Mouse (Mus musculus) kidney, embryonic 14.5 days (tissue): Measurements from ENCODE around the gene Gm7544. TPM values are rescaled to one million over a fixed set of nuclear protein-coding genes. Genes with fewer than 3 reads are reported as not detected.
"Not testable (repeated sequence)": the region's sequence is repeated elsewhere in the genome, so short reads cannot be mapped to it uniquely, and the experiment has no call there.

Source experiments
- ATAC-seq: fragments of 200-750 bp; cut with Nextera tagmentation; 2 replicates; pipeline ENCODE4 v1.8.0; 2017; ENCODE audit warnings: moderate number of reproducible peaks, mild to moderate bottlenecking, moderate TSS enrichment, moderate library complexity; ENCODE audit not compliant: low FRiP score, low TSS enrichment
- H3K27ac ChIP-seq: fragments of 300-500 bp; sonication (generic); 2 replicates; pipeline ENCODE4 v1.5.1; 2014; ENCODE audit warnings: low read depth, mild to moderate bottlenecking, low read length, moderate library complexity, mixed read lengths
- H3K27me3 ChIP-seq: fragments of 300-500 bp; sonication (generic); 2 replicates; pipeline ENCODE4 v1.6.1; 2014; ENCODE audit warnings: mild to moderate bottlenecking, low read length; ENCODE audit not compliant: control insufficient read depth, insufficient read depth
- H3K36me3 ChIP-seq: fragments of 300-500 bp; sonication (generic); 2 replicates; pipeline ENCODE4 v1.6.1; 2014; ENCODE audit warnings: low read length, mixed read lengths; ENCODE audit not compliant: control insufficient read depth, insufficient read depth
- H3K4me1 ChIP-seq: fragments of 300-500 bp; sonication (generic); 2 replicates; pipeline ENCODE4 v1.6.1; 2014; ENCODE audit warnings: low read length, mixed read lengths; ENCODE audit not compliant: control insufficient read depth, insufficient read depth
- H3K4me2 ChIP-seq: fragments of 300-500 bp; sonication (generic); replicated peaks from 2 replicates; pipeline ENCODE4 v1.6.1; 2014; ENCODE audit warnings: low read depth, mild to moderate bottlenecking, low read length
- H3K4me3 ChIP-seq: fragments of 300-500 bp; sonication (generic); 2 replicates; pipeline ENCODE4 v1.5.1; 2014; ENCODE audit warnings: mild to moderate bottlenecking, low read length
- H3K9ac ChIP-seq: fragments of 300-500 bp; sonication (generic); 2 replicates; pipeline ENCODE4 v1.6.1; 2014; ENCODE audit warnings: low read depth, mild to moderate bottlenecking, low read length, moderate library complexity
- H3K9me3 ChIP-seq: fragments of 300-500 bp; sonication (generic); 2 replicates; pipeline ENCODE4 v1.6.1; 2016; ENCODE audit warnings: low read length; ENCODE audit not compliant: control insufficient read depth
- whole genome bisulfite sequencing: fragments of 180-500 bp; shearing (Covaris S2); extraction: QIAGEN DNeasy Blood & Tissue Kit; methylation state at CpG from one replicate; pipeline ENCODE4 v1.1.7; 2014; 5-methylcytosine and 5-hydroxymethylcytosine counted together
- polyA plus RNA-seq: library from polyadenylated mRNA; unstranded; fragments of >200 nt; fragmentation: Nextera tagmentation; extraction: Ambion mirVana; gene quantifications from 2 replicates; pipeline ENCODE4 v1.2.1, GENCODE M21; 2014

The Gm7544 gene
- polyA plus RNA-seq, 1 experiment from 2014 or later = not detected

DNA sequence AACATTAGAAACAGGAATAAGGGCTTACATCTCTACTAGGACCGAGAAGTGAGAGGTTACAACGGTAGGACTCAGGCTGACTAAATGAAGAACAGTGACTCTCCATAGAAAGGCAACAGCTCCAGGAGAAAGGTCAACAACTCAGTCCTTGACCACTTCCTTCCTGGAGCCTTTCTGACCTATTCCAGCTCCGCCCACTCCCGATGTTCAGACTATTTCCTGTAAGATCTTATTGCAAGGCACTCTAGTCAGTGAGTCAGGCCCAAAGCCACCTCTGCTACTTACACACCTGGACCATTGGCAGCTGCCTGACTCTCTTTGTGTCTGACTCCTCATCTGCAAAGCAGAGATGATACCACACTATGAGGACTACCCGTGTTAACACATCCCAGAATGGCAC lies 19.9 kb upstream of the Gm7544 start:
- Histone ChIP-seq H3K36me3 (no peaks in the 10 kb centered on the region), H3K27ac (no peak overlapping the region), H3K27me3 (no peaks in the 10 kb centered on the region), H3K9me3 (no peaks in the 10 kb centered on the region), H3K4me3 (no peak overlapping the region), H3K4me2 (no peak overlapping the region), H3K4me1 (no peaks in the 10 kb centered on the region), H3K9ac (no peak overlapping the region)
- ATAC-seq = no peak
- WGBS = 76% methylated on average over 5 of the region's 5 CpGs

DNA sequence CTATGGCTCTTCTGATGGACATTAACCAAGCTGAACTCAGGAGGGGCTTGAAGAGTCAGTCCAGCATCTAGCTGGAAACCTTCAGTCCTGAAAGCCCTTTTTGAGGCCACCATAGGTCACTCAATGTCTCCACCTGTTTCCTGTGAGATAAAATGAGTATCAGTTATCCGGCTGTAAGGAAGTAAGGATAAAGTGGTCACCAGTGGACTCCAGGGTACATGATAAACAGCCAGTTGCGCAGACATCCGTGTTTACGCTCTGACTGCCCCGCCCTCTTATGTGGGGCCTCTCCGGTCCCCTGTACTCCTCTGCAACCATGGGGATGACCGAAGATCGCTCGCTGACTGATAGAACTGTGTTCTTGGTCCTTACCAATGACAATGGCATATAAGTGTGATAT lies 18.5 kb upstream of the Gm7544 start:
- H3K27ac ChIP-seq = no peak overlapping the region
- no peak for ATAC-seq

DNA sequence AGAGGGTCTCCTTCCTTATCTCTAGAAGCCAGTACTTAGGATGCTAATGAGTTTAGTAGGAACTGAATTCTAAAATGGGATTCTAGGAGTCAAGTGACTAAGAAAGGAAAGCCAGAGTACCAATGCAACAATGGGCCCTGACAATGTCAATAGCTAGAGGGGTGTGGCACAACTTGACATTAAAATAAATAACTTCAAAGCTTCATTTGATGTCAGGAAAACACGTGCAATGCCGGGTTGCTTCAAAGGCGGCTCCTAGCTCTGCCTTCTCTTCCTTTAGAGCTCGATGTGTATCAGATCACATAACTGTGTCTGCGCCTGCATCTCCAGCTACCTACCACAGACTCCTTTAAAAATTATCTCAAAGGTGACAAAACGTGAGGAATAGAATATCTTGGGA lies 18.1 kb upstream of the Gm7544 start:
- H3K4me3 ChIP-seq = no peak overlapping the region
- H3K9ac ChIP-seq = no peak overlapping the region
- H3K36me3 ChIP-seq = no peaks in the 10 kb centered on the region
- WGBS = 74% methylated on average over 6 of the region's 6 CpGs
- no peak overlapping the region for H3K27ac ChIP-seq
- H3K4me1 ChIP-seq = no peaks in the 10 kb centered on the region
- H3K4me2 ChIP-seq = no peak overlapping the region
- no peaks in the 10 kb centered on the region for H3K9me3 ChIP-seq
- ATAC-seq = no peak
- no peaks in the 10 kb centered on the region for H3K27me3 ChIP-seq

More for the DNA sequence above, 18.5 kb upstream of the Gm7544 start:
- 81% methylated on average over 9 of the region's 9 CpGs for WGBS
- Histone ChIP-seq H3K9ac (no peak overlapping the region), H3K27me3 (no peaks in the 10 kb centered on the region), H3K4me3 (no peak overlapping the region), H3K4me2 (no peak overlapping the region), H3K4me1 (no peaks in the 10 kb centered on the region), H3K36me3 (no peaks in the 10 kb centered on the region), H3K9me3 (no peaks in the 10 kb centered on the region)

DNA sequence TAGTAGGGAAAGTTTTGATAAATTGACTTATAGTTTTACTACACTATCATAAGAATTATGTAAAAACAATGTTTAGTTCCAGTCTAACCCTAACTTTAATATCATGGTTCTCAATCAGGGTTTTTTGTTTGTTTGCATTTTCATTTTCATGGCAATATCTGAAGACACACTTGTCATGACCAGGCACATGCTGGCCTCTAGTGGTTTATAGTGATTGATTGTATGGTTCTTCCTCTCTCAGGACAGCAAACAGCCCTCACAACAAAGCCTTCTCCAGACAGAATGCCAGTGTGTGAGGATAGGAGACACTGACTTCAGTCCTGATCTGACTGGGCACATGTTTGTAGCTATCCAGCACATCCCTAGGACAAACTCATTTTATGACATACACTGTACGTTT lies 17.4 kb upstream of the Gm7544 start:
- no peak overlapping the region for H3K27ac ChIP-seq
- H3K4me1 ChIP-seq = no peaks in the 10 kb centered on the region
- H3K4me3 ChIP-seq = no peak overlapping the region
- H3K36me3 ChIP-seq = no peaks in the 10 kb centered on the region
- ATAC-seq = no peak
- H3K9me3 ChIP-seq = no peaks in the 10 kb centered on the region
- WGBS = 88% methylated on average over 1 of the region's 1 CpGs
- no peak overlapping the region for H3K9ac ChIP-seq
- no peaks in the 10 kb centered on the region for H3K27me3 ChIP-seq
- H3K4me2 ChIP-seq = no peak overlapping the region

DNA sequence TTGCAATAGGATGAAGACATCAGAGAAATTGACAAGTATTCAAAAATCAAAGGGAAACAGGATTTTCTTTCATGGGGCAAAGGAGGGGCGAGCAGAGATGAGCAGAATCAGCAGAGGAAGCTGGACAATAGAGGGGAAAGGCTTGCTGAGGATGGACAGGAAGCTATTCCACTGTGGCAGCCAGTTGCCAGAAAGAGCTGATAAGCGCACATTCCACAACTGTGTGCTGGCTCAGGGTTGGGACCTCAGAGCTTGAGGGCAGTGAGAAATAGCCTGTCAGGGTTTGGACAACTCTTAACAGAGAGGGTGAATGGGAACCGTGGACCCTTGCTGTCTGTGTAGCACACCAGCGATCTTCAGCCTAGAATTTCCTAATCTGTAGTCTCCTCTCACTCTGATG lies 16.2 kb upstream of the Gm7544 start:
- Histone ChIP-seq H3K36me3 (no peaks in the 10 kb centered on the region), H3K27me3 (no peaks in the 10 kb centered on the region), H3K9me3 (no peaks in the 10 kb centered on the region), H3K4me3 (no peak overlapping the region), H3K9ac (no peak overlapping the region), H3K27ac (no peak overlapping the region), H3K4me1 (no peaks in the 10 kb centered on the region), H3K4me2 (no peak overlapping the region)
- ATAC-seq = no peak
- 59% methylated on average over 4 of the region's 4 CpGs for WGBS

DNA sequence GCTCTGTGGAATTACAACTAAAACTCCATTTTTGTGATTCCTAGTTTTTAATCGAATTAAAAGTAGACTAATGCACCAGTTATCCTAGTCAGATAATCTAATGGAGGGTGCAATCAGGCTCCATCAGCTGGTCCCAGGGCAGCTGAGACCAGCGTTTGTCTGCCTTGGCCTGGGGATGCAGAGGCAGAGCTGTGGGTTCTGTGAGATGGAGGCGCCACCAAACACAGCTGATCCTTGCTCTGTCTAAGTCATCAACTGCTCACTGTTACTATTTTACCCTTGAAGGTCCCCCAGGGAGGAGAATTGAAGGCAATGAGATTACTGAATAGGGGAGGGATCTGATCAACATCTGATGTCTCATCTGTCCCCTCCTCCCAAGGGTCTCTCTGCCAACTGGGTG lies 10.6 kb upstream of the Gm7544 start:
- H3K9ac ChIP-seq = no peak overlapping the region
- ATAC-seq = no peak
- H3K4me2 ChIP-seq = no peak overlapping the region
- no peaks in the 10 kb centered on the region for H3K27me3 ChIP-seq
- 76% methylated on average over 3 of the region's 3 CpGs for WGBS
- no peaks in the 10 kb centered on the region for H3K36me3 ChIP-seq
- no peaks in the 10 kb centered on the region for H3K4me1 ChIP-seq
- no peak overlapping the region for H3K27ac ChIP-seq
- no peak overlapping the region for H3K4me3 ChIP-seq
- no peaks in the 10 kb centered on the region for H3K9me3 ChIP-seq

DNA sequence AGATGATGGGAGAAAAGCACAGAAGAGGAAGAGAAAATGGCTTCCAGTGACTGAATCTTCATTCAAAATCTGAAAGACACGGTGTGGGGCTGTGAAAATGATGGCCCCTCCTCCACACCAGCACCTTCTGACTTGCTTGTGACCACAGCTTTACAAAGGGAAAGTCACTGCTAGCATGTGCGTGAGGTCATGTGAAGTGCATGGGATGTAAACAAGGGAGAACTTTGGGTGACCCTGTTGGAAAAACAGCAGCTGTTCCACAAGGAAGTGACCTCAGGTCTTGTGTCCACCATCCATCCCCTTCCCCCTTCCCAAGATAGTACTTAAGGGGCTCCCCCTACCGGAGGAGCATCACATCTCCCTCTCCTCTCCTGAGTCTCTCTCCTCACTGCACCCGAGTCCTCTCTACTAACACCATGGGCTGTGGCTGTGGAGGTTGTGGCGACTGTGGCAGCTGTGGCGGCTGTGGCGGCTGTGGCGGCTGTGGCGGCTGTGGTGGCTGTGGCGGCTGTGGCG lies 4.1 kb upstream of the Gm7544 start, which contains the start of gene Gm47955:
TSS of gene Gm47955 (plus strand) at position 417 of the 516 bp plus-strand sequence.
- Histone ChIP-seq H3K4me2 (no peak within 1 kb of the TSS), H3K27me3 (no peaks in the 10 kb centered on the region), H3K4me3 (no peak within 1 kb of the TSS), H3K27ac (no peak within 1 kb of the TSS), H3K9ac (no peak within 1 kb of the TSS), H3K9me3 (no peaks in the 10 kb centered on the region), H3K4me1 (no peaks in the 10 kb centered on the region), H3K36me3 (no peaks in the 10 kb centered on the region)
- WGBS = 87% methylated on average over 11 of the region's 11 CpGs
- ATAC-seq = no peak

DNA sequence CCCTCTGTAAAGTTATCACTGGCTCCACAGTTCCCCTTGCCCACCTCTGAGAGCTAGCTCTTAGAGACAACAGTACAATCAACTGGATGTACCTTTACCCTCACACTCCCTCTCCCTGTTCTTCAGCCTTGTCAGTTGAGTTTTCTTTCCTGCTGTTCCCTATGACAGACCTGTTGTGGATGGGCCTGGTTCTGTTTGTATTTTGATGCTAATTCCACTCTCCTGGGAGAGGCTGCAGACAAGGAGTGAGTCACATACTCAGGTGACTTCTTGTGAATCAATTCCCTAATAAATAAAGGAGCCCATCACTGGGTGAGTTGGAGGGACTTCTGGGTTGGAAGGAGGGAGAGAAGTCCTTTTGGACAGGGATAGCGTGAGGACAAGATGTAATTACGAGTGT lies 7.2 kb downstream of the Gm7544 start:
- Histone ChIP-seq H3K27me3 (no peaks in the 10 kb centered on the region), H3K36me3 (no peaks in the 10 kb centered on the region), H3K9ac (no peak overlapping the region), H3K4me2 (no peak overlapping the region), H3K4me1 (no peaks in the 10 kb centered on the region), H3K9me3 (no peaks in the 10 kb centered on the region), H3K27ac (no peak overlapping the region), H3K4me3 (no peak overlapping the region)
- WGBS = 90% methylated on average over 2 of the region's 2 CpGs
- no peak for ATAC-seq

DNA sequence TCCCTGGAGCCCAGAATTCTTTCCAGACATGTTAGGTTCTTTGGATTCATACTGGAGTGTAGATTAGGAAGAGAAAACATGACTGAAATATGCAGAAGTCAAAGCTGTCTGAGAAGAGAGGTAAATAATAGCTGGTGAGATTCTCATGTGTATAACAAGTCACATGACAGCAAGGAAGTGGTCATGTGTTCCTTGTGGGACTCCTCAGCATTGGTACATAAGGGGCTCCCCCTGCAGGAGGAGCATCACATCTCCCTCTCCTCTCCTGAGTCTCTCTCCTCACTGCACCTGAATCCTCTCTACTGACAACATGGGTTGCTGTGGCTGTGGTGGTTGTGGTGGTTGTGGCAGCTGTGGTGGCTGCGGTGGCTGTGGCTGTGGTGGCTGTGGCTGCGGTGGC lies 9.8 kb downstream of the Gm7544 start:
- H3K36me3 ChIP-seq, ATAC-seq, H3K27ac ChIP-seq, H3K4me2 ChIP-seq, H3K4me1 ChIP-seq, H3K9ac ChIP-seq, H3K9me3 ChIP-seq, H3K27me3 ChIP-seq, H3K4me3 ChIP-seq: not testable (repeated sequence)
- 92% methylated on average over 2 of the region's 2 CpGs for WGBS
